Mouse (Mus musculus): ENCODE measurements around the gene Dnase1l3. TPM values are rescaled to one million over a fixed set of nuclear protein-coding genes. Genes with fewer than 3 reads are reported as not detected.

Gene Dnase1l3
- 0.05 and 0.13 TPM in 2 replicates for polyA plus RNA-seq (2015; fragmentation: Nextera tagmentation; extraction: Ambion mirVana)

DNA sequence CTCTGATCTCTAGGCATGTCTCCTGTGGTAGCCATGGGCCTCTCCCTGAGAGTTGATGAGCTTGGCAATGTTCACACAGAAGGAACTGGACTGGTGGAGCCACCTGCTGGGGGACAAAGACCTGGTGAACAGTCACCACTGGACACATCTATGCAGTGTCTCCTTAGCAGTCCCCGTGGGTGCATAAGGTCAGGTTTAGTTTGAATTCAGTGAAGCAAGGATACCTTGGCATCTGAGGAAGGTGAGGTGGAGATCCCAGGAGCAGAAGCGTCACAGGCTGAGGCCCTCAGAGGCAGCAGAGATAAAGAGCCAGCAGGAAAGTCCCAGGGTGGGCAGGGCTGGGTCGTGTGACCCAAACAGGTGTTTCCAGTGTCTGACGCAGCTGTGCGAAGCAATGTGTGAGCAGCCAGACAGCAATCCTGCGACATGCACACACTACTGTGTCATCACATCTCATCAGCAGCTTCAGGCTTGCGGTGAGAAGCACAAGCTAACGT, at the start of gene Dnase1l3:
Gene Dnase1l3, minus strand, starts transcription at position 303 of the 497 bp plus-strand sequence.
- 50% methylated on average over 8 of the region's 8 CpGs for WGBS
- H3K4me1 ChIP-seq = no peaks in the 10 kb centered on the region
- no peaks in the 10 kb centered on the region for H3K36me3 ChIP-seq
- no peak for ATAC-seq (ENCODE audit: extremely low read depth, insufficient number of reproducible peaks, low FRiP score, low TSS enrichment)
- H3K4me2 ChIP-seq = no peak within 1 kb of the TSS
- no peak within 1 kb of the TSS for H3K4me3 ChIP-seq
- no peak within 1 kb of the TSS for H3K27ac ChIP-seq (replicated peaks)
- H3K9ac ChIP-seq = no peak within 1 kb of the TSS
- H3K9me3 ChIP-seq = no peaks in the 10 kb centered on the region
- H3K27me3 ChIP-seq (replicated peaks) = peaks cover 26% of the 10 kb centered on the region

DNA sequence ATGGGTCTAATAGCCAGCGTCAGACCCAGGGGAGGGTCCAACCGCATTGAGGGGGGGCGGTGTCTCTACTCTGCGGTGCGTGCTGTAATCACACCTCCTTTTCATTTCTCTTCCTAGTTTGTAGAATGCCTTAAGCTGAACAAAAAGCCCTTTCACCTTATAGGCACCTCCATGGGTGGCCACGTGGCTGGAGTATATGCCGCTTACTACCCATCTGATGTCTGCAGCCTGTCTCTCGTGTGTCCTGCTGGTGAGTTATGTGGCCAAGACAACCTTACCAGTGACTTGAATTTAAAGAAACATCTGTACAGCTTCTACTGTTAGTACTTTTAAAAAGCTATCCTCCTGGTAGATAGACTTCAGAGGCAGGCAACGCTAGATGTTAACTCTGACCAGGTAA, 48.2 kb upstream of the Dnase1l3 start:
- Histone ChIP-seq H3K4me1 (no peaks in the 10 kb centered on the region), H3K4me3 (no peak overlapping the region), H3K9ac (no peak overlapping the region), H3K36me3 (peaks cover 18% of the 10 kb centered on the region), H3K27me3 (replicated peaks) (no peaks in the 10 kb centered on the region), H3K27ac (replicated peaks) (no peak overlapping the region), H3K4me2 (no peak overlapping the region), H3K9me3 (no peaks in the 10 kb centered on the region)
- 88% methylated on average over 9 of the region's 9 CpGs for WGBS
- no peak for ATAC-seq (ENCODE audit: extremely low read depth, insufficient number of reproducible peaks, low FRiP score, low TSS enrichment)

DNA sequence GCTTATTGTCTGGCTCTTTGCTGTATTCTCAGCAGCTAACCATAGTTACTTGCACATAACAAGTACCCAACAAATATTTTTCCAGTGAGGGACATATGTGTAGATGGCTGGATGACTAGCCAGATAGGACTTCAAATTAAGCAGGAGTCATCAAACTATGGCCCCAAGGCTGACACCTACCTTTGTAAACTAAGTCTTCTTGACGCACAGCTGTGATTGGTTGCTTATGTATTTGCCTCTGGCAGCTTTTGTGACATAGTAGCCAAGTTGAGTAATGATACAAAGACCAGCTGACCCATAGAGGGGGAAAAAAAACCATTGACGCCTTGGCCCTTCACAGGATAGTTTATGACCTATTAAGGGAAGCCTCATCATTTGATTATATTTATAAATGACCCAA, 47.7 kb upstream of the Dnase1l3 start:
- H3K4me1 ChIP-seq = no peaks in the 10 kb centered on the region
- H3K27me3 ChIP-seq (replicated peaks) = no peaks in the 10 kb centered on the region
- no peak for ATAC-seq (ENCODE audit: extremely low read depth, insufficient number of reproducible peaks, low FRiP score, low TSS enrichment)
- no peaks in the 10 kb centered on the region for H3K9me3 ChIP-seq
- peaks cover 17% of the 10 kb centered on the region for H3K36me3 ChIP-seq
- H3K9ac ChIP-seq = no peak overlapping the region
- no peak overlapping the region for H3K4me3 ChIP-seq
- WGBS = 74% methylated on average over 2 of the region's 2 CpGs
- H3K27ac ChIP-seq (replicated peaks) = no peak overlapping the region
- no peak overlapping the region for H3K4me2 ChIP-seq

GRCm38 (mm10) chr14:8040911-8041678, 46.7 kb upstream of the Dnase1l3 start:
- no peak for ATAC-seq (ENCODE audit: extremely low read depth, insufficient number of reproducible peaks, low FRiP score, low TSS enrichment)
- Histone ChIP-seq H3K36me3 (peaks cover 11% of the 10 kb centered on the region; the same call in 1 of the 2 replicates), H3K4me2 (no peak overlapping the region), H3K9ac (no peak overlapping the region), H3K9me3 (no peaks in the 10 kb centered on the region), H3K27ac (replicated peaks) (no peak overlapping the region), H3K27me3 (replicated peaks) (no peaks in the 10 kb centered on the region), H3K4me1 (no peaks in the 10 kb centered on the region), H3K4me3 (no peak overlapping the region)
- WGBS = 83% methylated on average over 12 of the region's 12 CpGs

- no peaks in the 10 kb centered on the region for H3K27me3 ChIP-seq (replicated peaks)
- no peak for ATAC-seq (ENCODE audit: extremely low read depth, insufficient number of reproducible peaks, low FRiP score, low TSS enrichment)
- H3K4me2 ChIP-seq = no peak overlapping the region
- H3K9ac ChIP-seq = no peak overlapping the region
- H3K4me1 ChIP-seq = no peaks in the 10 kb centered on the region
- H3K4me3 ChIP-seq = no peak overlapping the region
- no peak overlapping the region for H3K27ac ChIP-seq (replicated peaks)
- WGBS = 48% methylated on average over 3 of the region's 3 CpGs
- no peaks in the 10 kb centered on the region for H3K9me3 ChIP-seq
- peaks cover 8% of the 10 kb centered on the region; the same call in 1 of the 2 replicates for H3K36me3 ChIP-seq
Measured at GRCm38 (mm10) chr14:8040179-8040578, 45.8 kb upstream of the Dnase1l3 start.

DNA sequence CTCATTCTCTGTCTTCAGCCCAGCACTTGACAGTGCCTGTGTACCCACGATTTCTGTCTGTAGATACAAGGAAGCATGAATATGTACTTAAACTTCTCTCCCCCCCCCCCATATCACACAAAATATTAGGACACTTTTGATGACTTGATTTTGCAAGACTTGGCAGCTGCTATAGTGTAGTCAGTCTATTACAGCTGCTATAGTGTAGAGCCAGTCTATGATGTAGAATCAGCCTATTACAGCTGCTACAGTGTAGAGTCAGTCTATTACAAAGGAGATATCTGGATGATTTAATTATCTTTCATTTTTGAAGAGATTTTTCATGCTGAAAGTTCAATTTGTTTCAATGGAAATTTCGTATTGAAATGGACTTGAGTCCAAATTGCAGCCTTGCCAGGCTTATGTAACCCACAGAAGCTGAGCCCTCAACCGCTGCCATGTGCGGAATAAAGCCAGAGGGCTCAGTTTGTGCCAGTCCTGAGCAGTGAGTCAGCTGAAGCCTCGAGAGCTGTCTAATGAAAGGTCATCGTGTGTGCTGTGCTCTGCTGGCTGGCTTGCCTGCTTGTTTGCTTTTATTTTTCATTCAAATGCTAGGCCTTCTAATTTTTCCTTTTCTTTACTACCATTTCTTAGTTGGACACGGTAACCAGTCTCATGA, 44.5 kb upstream of the Dnase1l3 start:
- Histone ChIP-seq H3K4me1 (no peaks in the 10 kb centered on the region), H3K4me2 (no peak overlapping the region), H3K27me3 (replicated peaks) (no peaks in the 10 kb centered on the region), H3K9me3 (no peaks in the 10 kb centered on the region), H3K27ac (replicated peaks) (no peak overlapping the region), H3K9ac (no peak overlapping the region), H3K36me3 (peaks cover 8% of the 10 kb centered on the region; the same call in 1 of the 2 replicates), H3K4me3 (no peak overlapping the region)
- WGBS = 74% methylated on average over 7 of the region's 7 CpGs
- no peak for ATAC-seq (ENCODE audit: extremely low read depth, insufficient number of reproducible peaks, low FRiP score, low TSS enrichment)

DNA sequence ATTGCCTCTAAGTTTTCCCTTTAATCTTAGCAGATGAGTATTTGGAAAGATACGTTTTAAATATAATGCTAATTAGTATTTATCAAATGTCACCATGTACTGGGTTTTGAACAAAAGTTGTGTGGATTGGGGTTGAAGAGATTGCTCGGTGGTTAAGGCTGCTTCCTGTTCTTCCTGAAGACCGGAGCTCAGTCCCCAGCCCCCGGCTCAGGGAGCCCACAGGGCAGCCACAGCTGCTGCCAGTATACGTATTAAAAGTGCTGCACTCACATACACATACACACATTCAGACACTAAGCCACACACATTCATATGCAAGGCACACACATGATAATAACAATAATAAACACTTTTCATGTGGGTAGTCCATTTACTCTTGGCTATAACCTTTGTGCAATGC, 43.8 kb upstream of the Dnase1l3 start:
- H3K9me3 ChIP-seq = no peaks in the 10 kb centered on the region
- H3K36me3 ChIP-seq = peaks cover 4% of the 10 kb centered on the region; the same call in 1 of the 2 replicates
- H3K9ac ChIP-seq = no peak overlapping the region
- H3K27me3 ChIP-seq (replicated peaks) = no peaks in the 10 kb centered on the region
- H3K4me2 ChIP-seq = no peak overlapping the region
- H3K4me1 ChIP-seq = no peaks in the 10 kb centered on the region
- WGBS = 69% methylated on average over 5 of the region's 5 CpGs
- H3K4me3 ChIP-seq = no peak overlapping the region
- no peak for ATAC-seq (ENCODE audit: extremely low read depth, insufficient number of reproducible peaks, low FRiP score, low TSS enrichment)
- H3K27ac ChIP-seq (replicated peaks) = no peak overlapping the region

DNA sequence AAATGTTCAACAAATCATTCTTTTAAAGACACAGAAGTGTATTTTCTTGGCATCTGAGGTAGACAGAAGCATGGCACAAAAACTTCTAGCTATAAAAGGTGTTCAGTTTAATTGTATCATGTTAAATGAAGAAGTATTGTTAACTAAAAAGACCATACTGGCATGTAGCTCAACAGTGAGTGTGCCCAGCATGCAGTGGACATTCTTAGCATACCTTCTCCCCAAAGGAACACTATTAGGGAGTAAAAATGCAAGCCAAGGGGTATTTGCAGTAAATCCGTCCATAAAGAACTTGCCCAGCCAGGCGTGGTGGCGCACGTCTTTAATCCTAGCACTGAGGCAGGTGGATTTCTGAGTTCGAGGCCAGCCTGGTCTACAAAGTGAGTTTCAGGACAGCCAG, 42.0 kb upstream of the Dnase1l3 start:
- Histone ChIP-seq H3K36me3 (no peaks in the 10 kb centered on the region), H3K4me3 (no peak overlapping the region), H3K9ac (no peak overlapping the region), H3K9me3 (no peaks in the 10 kb centered on the region), H3K27ac (replicated peaks) (no peak overlapping the region), H3K4me2 (no peak overlapping the region), H3K27me3 (replicated peaks) (no peaks in the 10 kb centered on the region), H3K4me1 (peaks cover 5% of the 10 kb centered on the region; the same call in 1 of the 2 replicates)
- WGBS = 69% methylated on average over 5 of the region's 5 CpGs
- no peak for ATAC-seq (ENCODE audit: extremely low read depth, insufficient number of reproducible peaks, low FRiP score, low TSS enrichment)

DNA sequence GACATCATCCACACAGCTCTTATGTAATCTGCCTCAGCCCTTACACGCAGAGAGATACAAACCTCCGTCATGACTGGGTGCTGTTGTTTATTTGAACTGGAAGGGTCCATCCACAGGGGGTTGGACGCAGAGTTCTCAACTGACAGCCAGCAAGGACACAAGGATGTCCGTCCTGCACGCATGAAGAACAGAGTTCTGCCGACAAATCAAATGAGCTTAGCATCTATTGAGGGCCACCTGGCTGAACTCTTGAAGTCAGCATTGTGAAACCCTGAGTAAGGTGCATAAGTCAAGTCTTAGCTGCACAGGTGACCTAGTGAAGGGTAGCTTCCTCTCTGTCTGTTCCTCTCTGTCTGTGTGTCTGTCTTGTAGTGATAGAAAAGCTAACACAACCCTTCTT, 41.6 kb upstream of the Dnase1l3 start:
- Histone ChIP-seq H3K9ac (no peak overlapping the region), H3K4me1 (peaks cover 6% of the 10 kb centered on the region), H3K36me3 (no peaks in the 10 kb centered on the region), H3K27ac (replicated peaks) (no peak overlapping the region), H3K9me3 (no peaks in the 10 kb centered on the region), H3K27me3 (replicated peaks) (no peaks in the 10 kb centered on the region), H3K4me3 (no peak overlapping the region), H3K4me2 (no peak overlapping the region)
- ATAC-seq (ENCODE audit: extremely low read depth, insufficient number of reproducible peaks, low FRiP score, low TSS enrichment) = no peak
- 83% methylated on average over 6 of the region's 6 CpGs for WGBS

GRCm38 (mm10) chr14:8034561-8034960, 40.2 kb upstream of the Dnase1l3 start:
- no peaks in the 10 kb centered on the region for H3K27me3 ChIP-seq (replicated peaks)
- H3K9me3 ChIP-seq = no peaks in the 10 kb centered on the region
- peaks cover 17% of the 10 kb centered on the region for H3K4me1 ChIP-seq
- H3K4me3 ChIP-seq = no peak overlapping the region
- 70% methylated on average over 5 of the region's 5 CpGs for whole genome bisulfite sequencing
- H3K27ac ChIP-seq (replicated peaks) = no peak overlapping the region
- H3K9ac ChIP-seq = no peak overlapping the region
- no peaks in the 10 kb centered on the region for H3K36me3 ChIP-seq
- no peak overlapping the region for H3K4me2 ChIP-seq
- no peak for ATAC-seq (ENCODE audit: extremely low read depth, insufficient number of reproducible peaks, low FRiP score, low TSS enrichment)

- no peak for ATAC-seq (ENCODE audit: extremely low read depth, insufficient number of reproducible peaks, low FRiP score, low TSS enrichment)
- no peaks in the 10 kb centered on the region for H3K36me3 ChIP-seq
- 64% methylated on average over 13 of the region's 13 CpGs for WGBS
- H3K9ac ChIP-seq = no peak overlapping the region
- no peak overlapping the region for H3K4me2 ChIP-seq
- H3K4me1 ChIP-seq = peaks cover 22% of the 10 kb centered on the region
- H3K9me3 ChIP-seq = no peaks in the 10 kb centered on the region
- no peaks in the 10 kb centered on the region for H3K27me3 ChIP-seq (replicated peaks)
- no peak overlapping the region for H3K27ac ChIP-seq (replicated peaks)
- no peak overlapping the region for H3K4me3 ChIP-seq
Measured at GRCm38 (mm10) chr14:8032087-8032944, 37.9 kb upstream of the Dnase1l3 start.

Data from heart, embryonic 13.5 days (tissue).